Mouse (Mus musculus) cortical plate, adult 2 months (tissue): ENCODE data around the gene Mapk3. TPM values are rescaled to one million over a fixed set of nuclear protein-coding genes. Genes with fewer than 3 reads are reported as not detected.

Experiments
- H3K27ac ChIP-seq: fragments of 200-500 bp; 2 replicates; pipeline ENCODE4 v1.5.1; 2012; ENCODE audit warnings: low read length, control low read depth, inconsistent platforms; ENCODE audit not compliant: insufficient read depth
- H3K4me1 ChIP-seq: fragments of 200-500 bp; 2 replicates; pipeline ENCODE4 v1.6.1; 2011; ENCODE audit warnings: low read length; ENCODE audit not compliant: control insufficient read depth, insufficient read depth
- H3K4me3 ChIP-seq: fragments of 200-500 bp; 2 replicates; pipeline ENCODE4 v1.5.1; 2011; ENCODE audit warnings: mild to moderate bottlenecking, low read length, control low read depth; ENCODE audit not compliant: insufficient read depth
- CTCF ChIP-seq: fragments of 200-500 bp; IDR thresholded peaks from 2 replicates; pipeline ENCODE4 v1.5.1; 2011; ENCODE audit warnings: mild to moderate bottlenecking, control low read depth, low read length; ENCODE audit not compliant: insufficient read depth; ENCODE audit errors: extremely low read depth
- POLR2A ChIP-seq: fragments of 200-500 bp; IDR thresholded peaks from 2 replicates; pipeline ENCODE4 v1.6.1; 2011; ENCODE audit warnings: mild to moderate bottlenecking, low read length, control low read depth; ENCODE audit not compliant: insufficient read depth; ENCODE audit errors: extremely low read depth
- polyA plus RNA-seq: library from polyadenylated mRNA; depleted of rRNA; stranded (reverse); fragments of >200 nt; gene quantifications from 2 replicates; pipeline ENCODE4 v1.2.3, GENCODE M21; 2012

The Mapk3 gene
- polyA plus RNA-seq, 1 experiment, result 283 TPM

DNA sequence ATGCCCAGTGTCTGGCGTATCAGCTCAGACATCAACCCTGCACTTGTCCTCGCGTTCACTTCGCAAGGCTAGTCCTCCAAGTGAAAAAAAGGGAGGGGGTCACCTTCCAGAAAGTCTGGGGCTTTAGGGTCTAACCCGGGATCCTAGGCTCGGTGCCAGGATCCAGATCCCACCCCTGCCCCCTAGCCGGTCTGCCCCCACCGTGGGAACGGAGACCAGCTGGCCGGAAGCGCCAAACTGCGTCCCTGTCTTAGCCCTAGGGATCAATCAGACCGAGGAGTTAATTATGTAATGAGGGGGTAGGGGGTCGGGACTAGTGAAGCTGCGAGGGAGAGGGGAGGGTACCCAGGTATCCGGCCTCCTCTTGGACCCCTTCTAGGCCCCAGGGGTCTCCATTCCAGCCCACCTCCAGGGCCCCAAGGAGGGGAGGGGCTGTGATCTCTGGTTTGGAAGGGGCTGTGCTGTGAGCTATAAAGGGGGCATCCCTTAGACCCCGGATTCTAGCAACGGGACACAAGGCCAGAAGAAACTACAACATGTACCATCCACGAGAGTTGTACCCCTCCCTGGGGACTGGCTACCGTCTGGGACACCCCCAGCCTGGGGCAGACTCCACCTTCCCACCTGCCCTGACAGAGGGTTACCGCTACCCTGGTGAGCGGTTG, 21.7 kb downstream of the Mapk3 start, which contains the start of gene Tbx6:
Tbx6 (plus strand) TSS at position 513 of the 665 bp plus-strand sequence.
- H3K27ac ChIP-seq, result no peak within 1 kb of the TSS
- TF ChIP-seq CTCF, result no peak
- H3K4me3 ChIP-seq, result peak within 1 kb of the TSS; percentile 6; the same call in 1 of the 2 replicates
- peaks cover 2% of the 10 kb centered on the region; the same call in 1 of the 2 replicates for H3K4me1 ChIP-seq

GRCm38 (mm10) chr7:126781661-126782370, 22.4 kb downstream of the Mapk3 start:
- Histone ChIP-seq H3K4me1 (peaks cover 2% of the 10 kb centered on the region; the same call in 1 of the 2 replicates), H3K27ac (no peak overlapping the region), H3K4me3 (no peak overlapping the region)
- TF ChIP-seq CTCF, result no peak
- TF ChIP-seq POLR2A, result no peak

DNA sequence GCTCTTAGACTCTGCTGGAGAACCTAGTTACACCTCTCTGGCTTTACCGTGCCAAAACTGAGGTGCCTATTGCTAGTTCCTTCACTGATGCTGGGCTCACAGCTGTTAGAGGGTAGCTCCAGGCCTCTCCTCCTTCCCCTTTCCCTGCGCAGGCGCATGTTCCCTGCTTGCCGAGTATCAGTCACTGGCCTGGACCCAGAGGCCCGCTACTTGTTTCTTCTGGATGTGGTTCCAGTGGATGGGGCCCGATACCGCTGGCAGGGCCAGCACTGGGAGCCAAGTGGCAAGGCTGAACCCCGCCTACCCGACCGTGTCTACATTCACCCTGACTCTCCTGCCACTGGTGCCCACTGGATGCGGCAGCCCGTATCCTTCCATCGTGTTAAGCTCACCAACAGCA, 23.3 kb downstream of the Mapk3 start:
- H3K4me3 ChIP-seq, result no peak overlapping the region
- H3K27ac ChIP-seq, result no peak overlapping the region
- peaks cover 2% of the 10 kb centered on the region; the same call in 1 of the 2 replicates for H3K4me1 ChIP-seq
- TF ChIP-seq POLR2A, result no peak
- TF ChIP-seq CTCF, result no peak

DNA sequence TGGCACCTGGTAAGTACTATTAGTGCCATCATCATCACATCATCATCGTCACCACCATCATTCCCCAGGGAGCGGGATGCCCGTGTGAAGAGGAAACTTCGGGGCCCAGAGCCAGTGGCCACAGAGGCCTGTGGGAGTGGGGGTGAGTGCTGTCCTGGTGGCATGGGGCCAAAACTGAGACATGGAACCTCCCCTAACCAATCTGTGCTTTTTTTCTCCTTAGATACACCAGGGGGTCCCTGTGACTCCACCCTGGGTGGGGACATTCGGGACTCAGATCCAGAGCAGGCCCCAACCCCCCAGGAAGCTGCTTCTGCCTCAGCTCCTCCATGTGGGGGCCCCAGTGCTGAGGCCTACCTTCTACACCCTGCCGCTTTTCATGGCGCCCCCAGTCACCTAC, 25.1 kb downstream of the Mapk3 start:
- Histone ChIP-seq H3K4me3 (no peak overlapping the region), H3K4me1 (no peaks in the 10 kb centered on the region), H3K27ac (no peak overlapping the region)
- TF ChIP-seq CTCF (no peak), POLR2A (no peak)

DNA sequence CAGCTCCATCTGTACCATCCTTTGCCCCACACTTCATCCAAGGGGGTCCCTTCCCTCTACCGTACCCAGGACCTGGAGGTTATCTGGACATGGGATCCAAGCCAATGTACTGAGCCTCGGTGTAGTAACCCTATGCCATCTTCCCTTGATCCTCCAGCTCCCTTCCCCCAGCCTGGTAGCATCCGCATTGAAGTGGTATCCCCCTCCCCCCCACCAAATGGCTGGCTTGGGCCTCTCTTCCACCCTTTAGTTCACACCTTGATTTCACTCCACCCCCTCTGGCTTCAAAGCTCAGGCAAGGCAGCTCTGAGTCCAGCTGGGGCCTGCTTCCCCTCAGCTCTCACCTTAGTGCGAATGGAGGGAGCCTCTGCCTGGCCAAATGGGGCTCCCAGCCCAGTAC, 25.7 kb downstream of the Mapk3 start:
- no peak for TF ChIP-seq CTCF
- TF ChIP-seq POLR2A, result no peak
- H3K4me1 ChIP-seq, result no peaks in the 10 kb centered on the region
- H3K27ac ChIP-seq, result no peak overlapping the region
- H3K4me3 ChIP-seq, result no peak overlapping the region

- H3K4me1 ChIP-seq, result peaks cover 2% of the 10 kb centered on the region; the same call in 1 of the 2 replicates
- TF ChIP-seq POLR2A (no peak), CTCF (no peak)
- H3K4me3 ChIP-seq, result no peak overlapping the region
- no peak overlapping the region for H3K27ac ChIP-seq
Measured at GRCm38 (mm10) chr7:126786142-126786541, 26.7 kb downstream of the Mapk3 start.

DNA sequence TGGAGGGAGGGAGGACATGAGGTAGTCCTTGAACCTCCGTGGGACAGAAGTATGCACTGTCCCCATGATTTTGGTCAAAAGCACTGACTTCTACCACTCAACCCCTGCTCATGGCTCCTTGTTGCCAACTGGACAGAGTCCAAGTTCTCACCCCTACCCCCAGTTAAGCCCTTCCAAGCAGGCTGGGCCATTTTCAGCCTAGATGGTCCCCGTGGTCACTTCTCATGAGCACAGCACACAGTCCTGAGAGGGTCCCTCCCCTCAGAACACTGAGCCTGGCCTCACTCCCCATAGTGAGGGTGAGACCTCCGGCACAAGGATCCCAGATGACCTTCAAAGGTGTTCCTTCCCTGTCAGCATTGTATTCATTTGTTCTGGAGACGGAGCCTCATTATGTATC, 29.7 kb downstream of the Mapk3 start:
- TF ChIP-seq CTCF, result no peak
- H3K4me1 ChIP-seq, result peaks cover 2% of the 10 kb centered on the region; the same call in 1 of the 2 replicates
- no peak overlapping the region for H3K27ac ChIP-seq
- no peak overlapping the region for H3K4me3 ChIP-seq

DNA sequence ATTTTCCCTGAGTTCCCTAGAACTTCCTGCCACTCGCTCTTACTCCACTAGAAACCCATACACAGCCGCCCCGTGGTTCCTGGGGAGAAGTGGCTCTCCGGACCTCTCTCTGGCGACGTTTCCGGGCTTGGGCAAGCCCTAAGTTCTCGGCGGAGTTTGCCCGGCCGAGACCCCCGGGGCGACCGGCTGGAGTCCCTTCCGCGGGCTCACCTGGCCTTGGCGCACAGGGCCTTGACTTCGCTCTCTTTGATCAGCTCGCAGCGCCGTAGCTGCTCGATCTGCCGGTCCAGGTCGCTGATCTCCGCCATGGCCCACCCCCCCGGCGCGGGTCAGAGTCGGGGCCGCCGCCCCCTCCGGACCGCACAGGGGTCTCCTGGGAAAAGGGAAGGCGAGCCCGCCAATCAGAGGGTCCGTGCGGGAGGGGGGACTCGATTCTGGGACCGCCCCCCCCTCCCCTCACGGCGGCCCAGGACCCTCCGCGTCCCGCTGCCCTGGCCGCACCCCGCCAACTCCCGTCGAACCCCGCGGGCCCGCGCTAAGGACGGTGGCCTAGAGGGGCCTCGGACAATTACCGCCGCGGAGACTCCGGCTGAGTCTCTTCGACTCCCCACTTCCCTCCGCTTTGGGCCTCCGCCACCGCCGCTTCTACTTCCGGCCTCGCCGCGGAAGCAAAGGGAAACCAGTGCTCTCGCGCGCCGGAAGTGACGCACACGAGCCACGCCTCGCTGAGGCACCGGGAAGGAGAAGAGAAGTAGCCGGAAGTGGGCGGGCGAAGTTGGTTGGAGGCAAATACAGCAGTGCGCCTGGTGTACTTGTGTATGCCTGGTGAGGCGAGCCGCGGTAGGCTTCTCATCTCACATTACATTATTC, 32.7 kb downstream of the Mapk3 start, which contains the start of gene Ppp4c:
Ppp4c (minus strand) TSS at position 646 of the 870 bp plus-strand sequence.
- Histone ChIP-seq H3K4me3 (peak within 1 kb of the TSS; percentile 75), H3K4me1 (peaks cover 2% of the 10 kb centered on the region; the same call in 1 of the 2 replicates), H3K27ac (peak within 1 kb of the TSS; percentile 19; the same call in 1 of the 2 replicates)
- TF ChIP-seq CTCF, result no peak
- peak; percentile 84 for TF ChIP-seq POLR2A

- no peak overlapping the region for H3K27ac ChIP-seq
- H3K4me1 ChIP-seq, result peaks cover 2% of the 10 kb centered on the region; the same call in 1 of the 2 replicates
- TF ChIP-seq CTCF (no peak), POLR2A (no peak)
- H3K4me3 ChIP-seq, result peak overlapping the region; percentile 75
Measured at GRCm38 (mm10) chr7:126792721-126793443, 33.5 kb downstream of the Mapk3 start.
